Mouse (Mus musculus): Measurements from ENCODE around the gene Krt88. TPM values are rescaled to one million over a fixed set of nuclear protein-coding genes. Genes with fewer than 3 reads are reported as not detected.
A peak's percentile ranks its signal among the peaks of the same experiment; 100 is the strongest.

The Krt88 gene
- total RNA-seq, 2 experiments from 2014 or later = not detected

GRCm38 (mm10) chr15:101479007-101479665, 31.6 kb downstream of the Krt88 start:
- peak; percentile 50 to 59 for DNase-seq

GRCm38 (mm10) chr15:101479666-101480060, 32.1 kb downstream of the Krt88 start:
- no peak for DNase-seq

GRCm38 (mm10) chr15:101482056-101482455, 34.5 kb downstream of the Krt88 start:
- DNase-seq = no peak

- DNase-seq = no peak
Observed at GRCm38 (mm10) chr15:101483646-101484045, 36.1 kb downstream of the Krt88 start.

- no peak for DNase-seq
Observed at GRCm38 (mm10) chr15:101484939-101485338, 37.4 kb downstream of the Krt88 start.

GRCm38 (mm10) chr15:101485911-101486635, 38.5 kb downstream of the Krt88 start:
- DNase-seq = no peak

GRCm38 (mm10) chr15:101491431-101491830, 43.9 kb downstream of the Krt88 start, which contains the start of gene Krt83:
TSS of gene Krt83 (minus strand) at chr15:101491512.
- DNase-seq = no peak

- no peak for DNase-seq
Observed at GRCm38 (mm10) chr15:101492718-101493117, 45.2 kb downstream of the Krt88 start.

DNA sequence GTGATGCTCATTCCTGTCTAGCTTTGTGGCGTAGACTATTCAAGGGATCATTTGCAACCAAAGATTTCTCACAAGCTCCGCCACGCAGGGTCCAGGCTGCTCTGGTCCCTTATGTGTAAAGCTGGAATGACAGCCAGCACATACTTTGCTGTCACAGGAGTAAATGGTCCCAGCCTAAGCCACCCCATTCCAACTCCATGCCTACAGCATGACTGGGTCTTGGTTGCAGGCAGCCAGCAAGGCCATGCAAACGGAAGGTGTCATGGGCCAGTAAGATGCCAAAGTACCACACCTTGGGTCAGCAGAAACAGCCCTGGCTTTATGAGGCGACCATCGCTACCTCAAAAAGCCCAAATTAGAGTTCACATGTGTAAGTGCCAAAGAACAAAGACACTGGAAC, 46.2 kb downstream of the Krt88 start:
- no peak for DNase-seq

GRCm38 (mm10) chr15:101494203-101494602, 46.7 kb downstream of the Krt88 start:
- no peak for DNase-seq

GRCm38 (mm10) chr15:101495266-101495665, 47.7 kb downstream of the Krt88 start:
- no peak for DNase-seq

GRCm38 (mm10) chr15:101497181-101497580, 49.6 kb downstream of the Krt88 start:
- peak; percentile 80 to 83 for DNase-seq

Other genes with a start within 250 kb of the Krt88 start
- 10 to 100 TPM; 18.7 to 60.1 TPM for gene Grasp, start 223.6 kb upstream of the Krt88 start, total RNA-seq (2021)
- 1,000 to 10,000 TPM in 1 of 2 experiments, 100 to 1,000 TPM in 1; 924 to 1,160 TPM for gene Nr4a1, start 193.5 kb upstream of the Krt88 start, total RNA-seq (2021)
- gene Atg101, start 163.5 kb upstream of the Krt88 start, total RNA-seq (2021) = 10 to 100 TPM; 53.6 to 90.1 TPM
- gene 6030408B16Rik, start 154.5 kb upstream of the Krt88 start, total RNA-seq (2021) = under 1 TPM; 0.36 to 0.40 TPM
- gene Krt80, start 77.6 kb upstream of the Krt88 start, total RNA-seq (2021) = 1 to 10 TPM; 1.4 to 2.0 TPM
- 1 to 10 TPM in 1 of 2 experiments, under 1 TPM in 1; 0.89 to 1.8 TPM for gene Krt7, start 36.7 kb upstream of the Krt88 start, total RNA-seq (2021)
- not detected for gene Krt87, start 8.9 kb upstream of the Krt88 start, total RNA-seq (2021)
- gene Krt81, start 16.0 kb downstream of the Krt88 start, total RNA-seq (2021) = not detected
- gene Krt86, start 25.7 kb downstream of the Krt88 start, total RNA-seq (2021) = not detected
- gene Krt83, start 43.8 kb downstream of the Krt88 start, total RNA-seq (2021) = not detected
- gene Gm49425, start 69.5 kb downstream of the Krt88 start, total RNA-seq (2021) = not detected
- not detected for gene Krt84, start 85.1 kb downstream of the Krt88 start, total RNA-seq (2021)
- gene Krt82, start 102.9 kb downstream of the Krt88 start, total RNA-seq (2021) = not detected
- not detected for gene Krt90, start 115.2 kb downstream of the Krt88 start, total RNA-seq (2021)
- not detected for gene Krt75, start 126.2 kb downstream of the Krt88 start, total RNA-seq (2021)
- not detected for gene Gm5414, start 180.4 kb downstream of the Krt88 start, total RNA-seq (2021)
- gene Gm5478, start 199.6 kb downstream of the Krt88 start, total RNA-seq (2021) = not detected
- gene Krt6b, start 232.5 kb downstream of the Krt88 start, total RNA-seq (2021) = not detected
- gene Krt6a, start 246.6 kb downstream of the Krt88 start, total RNA-seq (2021) = not detected